Comparison of ENCODE assay signal across 16 mouse cellular contexts in the genomic region with DNA sequence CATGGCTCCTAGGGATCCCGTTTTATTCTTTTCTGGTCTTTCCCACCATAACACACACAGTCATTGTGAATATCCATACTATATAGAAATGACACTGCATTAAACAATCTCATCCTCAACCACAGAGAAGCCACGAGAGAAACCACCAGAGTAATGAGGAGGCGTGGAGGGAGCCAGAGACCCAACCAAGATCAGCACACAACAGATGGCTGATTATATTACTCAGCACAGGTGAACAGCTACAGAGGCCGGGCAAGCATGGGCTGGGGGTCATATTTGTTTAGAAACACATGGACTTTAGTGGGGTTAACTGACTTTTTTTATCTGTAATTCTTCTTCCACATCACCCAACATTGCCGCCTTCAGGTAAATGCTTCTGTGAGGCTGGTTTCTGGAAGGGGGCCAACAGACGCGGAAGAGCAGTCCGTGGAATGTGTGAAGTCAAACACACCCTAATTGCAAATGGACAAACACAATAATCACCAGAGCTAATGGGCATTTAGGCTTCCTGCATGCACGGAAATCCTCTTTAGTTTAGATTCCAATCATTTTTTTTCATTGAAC.
A peak's percentile ranks its signal among the peaks of the same experiment; 100 is the strongest.
DNase-seq lines count a peak whose midpoint lies in the region; ATAC-seq and TF ChIP-seq lines count a peak whose summit lies in the region.
"Had no signal": no experiment of that assay in that cellular context is flagged by ENCODE, and none has a peak within 500 bp of the region (broad histone marks: within the 10 kb centered on the region; RNA-seq: fewer than 3 reads in every experiment).

No protein-coding gene starts in this region.

- H3K9ac ChIP-seq in hindbrain, postnatal 0 days (replicated peaks; ENCODE audit: low read length) = no peak overlapping the region
- H3K9ac ChIP-seq in lung, postnatal 0 days (replicated peaks; ENCODE audit: low read depth) = no peak overlapping the region
- H3K9ac ChIP-seq: embryonic facial prominence, embryonic 13.5 days; hindbrain, embryonic 12.5 days had no signal

- no peak for TF ChIP-seq EP300 in lung, postnatal 0 days (IDR thresholded peaks at IDR 0.05)

- WGBS in hindbrain, postnatal 0 days = 62% methylated on average over 9 of the region's 9 CpGs
- WGBS in hindbrain, embryonic 10.5 days = 87% methylated on average over 9 of the region's 9 CpGs
- WGBS in cerebellum, adult 2 months = 28% methylated on average over 9 of the region's 9 CpGs
- WGBS in lung, postnatal 0 days = 57% methylated on average over 9 of the region's 9 CpGs

- H3K9me3 ChIP-seq in hindbrain, postnatal 0 days (ENCODE audit: low read length) = no peaks in the 10 kb centered on the region
- H3K9me3 ChIP-seq in hindbrain, embryonic 10.5 days = no peaks in the 10 kb centered on the region
- H3K9me3 ChIP-seq in lung, postnatal 0 days (ENCODE audit: low read length) = no peaks in the 10 kb centered on the region
- H3K9me3 ChIP-seq: embryonic facial prominence, embryonic 13.5 days; hindbrain, embryonic 12.5 days had no signal

- H3K4me2 ChIP-seq in hindbrain, postnatal 0 days (ENCODE audit: low read depth, low read length) = no peak overlapping the region
- no peak overlapping the region for H3K4me2 ChIP-seq in lung, postnatal 0 days (replicated peaks; ENCODE audit: low read depth, low read length)
- H3K4me2 ChIP-seq: embryonic facial prominence, embryonic 13.5 days; hindbrain, embryonic 12.5 days had no signal

- peak; percentile 41 for DNase-seq in hindbrain, postnatal 0 days (ENCODE audit: low spot score)
- no peak for DNase-seq in hindbrain, embryonic 10.5 days (ENCODE audit: low spot score)
- DNase-seq in Muller cell, postnatal 12 days (ENCODE audit: inconsistent ontology term) = peak; percentile 84
- DNase-seq in cerebellum, adult 2 months = peak; percentile 58 to 63
- DNase-seq in lung, postnatal 0 days (ENCODE audit: low spot score) = peak; percentile 42
- no peak for DNase-seq in layer of hippocampus, adult 2 months (ENCODE audit: low spot score in 2 of 2)
- DNase-seq in layer of hippocampus, postnatal 36 days = no peak
- no peak for DNase-seq in urinary bladder, postnatal 10 days (ENCODE audit: low spot score)
- DNase-seq: adrenal gland, adult 2 months; gastrocnemius, postnatal 25 days; spleen, adult 18-20 months; thymus, adult 2 months had no signal

- H3K4me3 ChIP-seq in hindbrain, postnatal 0 days (ENCODE audit: low read length) = no peak overlapping the region
- no peak overlapping the region for H3K4me3 ChIP-seq in hindbrain, embryonic 10.5 days
- no peak overlapping the region for H3K4me3 ChIP-seq in cerebellum, adult 2 months (replicated peaks; ENCODE audit: insufficient read depth, low read depth, low read length)
- H3K4me3 ChIP-seq in lung, postnatal 0 days (ENCODE audit: low read depth, low read length) = no peak overlapping the region
- no peak overlapping the region for H3K4me3 ChIP-seq in layer of hippocampus, adult 2 months
- H3K4me3 ChIP-seq: embryonic facial prominence, embryonic 13.5 days; hindbrain, embryonic 12.5 days; megakaryocyte, embryonic 14.5 days had no signal

- H3K36me3 ChIP-seq in hindbrain, postnatal 0 days (ENCODE audit: insufficient read depth, low read length) = no peaks in the 10 kb centered on the region
- no peaks in the 10 kb centered on the region for H3K36me3 ChIP-seq in hindbrain, embryonic 10.5 days
- no peaks in the 10 kb centered on the region for H3K36me3 ChIP-seq in lung, postnatal 0 days (ENCODE audit: insufficient read depth, low read length)
- H3K36me3 ChIP-seq: embryonic facial prominence, embryonic 13.5 days; hindbrain, embryonic 12.5 days had no signal

- no peaks in the 10 kb centered on the region for H3K27me3 ChIP-seq in hindbrain, postnatal 0 days (ENCODE audit: insufficient read depth, low read length)
- H3K27me3 ChIP-seq in hindbrain, embryonic 10.5 days (ENCODE audit: insufficient read depth, poor library complexity, severe bottlenecking) = no peaks in the 10 kb centered on the region
- H3K27me3 ChIP-seq in cerebellum, adult 2 months (ENCODE audit: control insufficient read depth, insufficient read depth, low read length) = no peaks in the 10 kb centered on the region
- H3K27me3 ChIP-seq in lung, postnatal 0 days (replicated peaks; ENCODE audit: insufficient read depth, low read length) = no peaks in the 10 kb centered on the region
- H3K27me3 ChIP-seq: hindbrain, embryonic 12.5 days; megakaryocyte, embryonic 14.5 days had no signal

- H3K27ac ChIP-seq in hindbrain, postnatal 0 days = no peak overlapping the region
- H3K27ac ChIP-seq in hindbrain, embryonic 10.5 days = no peak overlapping the region
- H3K27ac ChIP-seq in cerebellum, adult 2 months (ENCODE audit: insufficient read depth, low read length) = no peak overlapping the region
- no peak overlapping the region for H3K27ac ChIP-seq in lung, postnatal 0 days (ENCODE audit: low read length)
- H3K27ac ChIP-seq in layer of hippocampus, adult 2 months = no peak overlapping the region
- H3K27ac ChIP-seq: embryonic facial prominence, embryonic 13.5 days; hindbrain, embryonic 12.5 days had no signal

- no peak for ATAC-seq in hindbrain, postnatal 0 days
- no peak for ATAC-seq in lung, postnatal 0 days
- ATAC-seq: midbrain, embryonic 16.5 days had no signal

- H3K4me1 ChIP-seq in hindbrain, postnatal 0 days (ENCODE audit: insufficient read depth, low read length) = peaks cover 22% of the 10 kb centered on the region
- H3K4me1 ChIP-seq in hindbrain, embryonic 10.5 days (replicated peaks) = peaks cover 25% of the 10 kb centered on the region
- H3K4me1 ChIP-seq in cerebellum, adult 2 months (ENCODE audit: control insufficient read depth, insufficient read depth, low read length) = peaks cover 38% of the 10 kb centered on the region
- no peaks in the 10 kb centered on the region for H3K4me1 ChIP-seq in lung, postnatal 0 days (ENCODE audit: insufficient read depth, low read depth, low read length)
- H3K4me1 ChIP-seq: megakaryocyte, embryonic 14.5 days had no signal

- TF ChIP-seq POLR2A in cerebellum, adult 2 months (IDR thresholded peaks at IDR 0.05; ENCODE audit: borderline replicate concordance, insufficient read depth, low read length) = no peak

- no peak for TF ChIP-seq CTCF in hindbrain, postnatal 0 days (IDR thresholded peaks at IDR 0.05; ENCODE audit: low read depth)
- TF ChIP-seq CTCF in cerebellum, adult 2 months (IDR thresholded peaks at IDR 0.05; ENCODE audit: borderline replicate concordance, insufficient read depth, low read depth, low read length) = no peak
- no peak; the same call in 1 of the 2 replicates for TF ChIP-seq CTCF in lung, postnatal 0 days (IDR thresholded peaks at IDR 0.05)
- no peak for TF ChIP-seq CTCF in layer of hippocampus, adult 2 months (conservative IDR thresholded peaks at IDR 0.05)

Comparison
In these comparisons a context has a peak if more than half of its experiments do, and no peak if none do; other contexts are left out.
1. DNase-seq: peak in hindbrain, postnatal 0 days (single experiment), Muller cell, postnatal 12 days (single experiment), cerebellum, adult 2 months (2 of 2) and lung, postnatal 0 days (single experiment); none in hindbrain, embryonic 10.5 days (single experiment), layer of hippocampus, adult 2 months (0 of 2), layer of hippocampus, postnatal 36 days (0 of 2) and urinary bladder, postnatal 10 days (single experiment).